Mouse (Mus musculus): Measurements from ENCODE around the gene Phf3. TPM values are rescaled to one million over a fixed set of nuclear protein-coding genes. Genes with fewer than 3 reads are reported as not detected.

The Phf3 gene
- polyA plus RNA-seq, 1 experiment from 2014 or later = 15.3 TPM

DNA sequence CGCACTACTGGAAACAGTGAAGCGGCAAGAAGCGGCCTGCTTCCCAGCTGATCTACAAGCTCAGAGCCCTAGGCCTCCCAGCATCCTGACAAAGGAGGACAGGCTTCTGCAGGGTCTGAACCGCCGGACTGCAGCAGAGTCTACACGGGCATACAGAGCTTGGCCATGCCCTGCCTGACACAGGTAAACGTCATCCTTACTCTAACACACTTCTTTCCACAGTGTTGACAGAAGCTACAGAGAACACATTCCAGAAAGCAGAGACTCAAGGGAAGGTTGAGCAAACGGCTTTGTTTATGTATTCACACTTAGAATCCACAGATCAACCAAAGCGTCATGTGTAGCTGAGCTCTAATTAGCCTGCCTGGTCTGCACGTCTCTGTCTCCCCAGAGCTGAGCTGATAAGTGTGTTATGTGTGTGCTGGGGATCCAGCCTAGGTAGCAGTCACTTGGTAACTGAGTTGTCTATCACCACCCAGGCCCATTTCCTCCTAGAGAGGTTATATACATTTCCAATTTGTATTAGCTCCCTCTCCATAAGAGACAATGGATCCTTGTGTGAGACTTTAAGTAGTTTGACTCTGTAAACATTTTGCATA is 65.5 kb downstream of the Phf3 start:
- no peak overlapping the region for H3K9ac ChIP-seq (ENCODE audit: low read depth, low read length)
- H3K9me3 ChIP-seq (ENCODE audit: control insufficient read depth) = no peaks in the 10 kb centered on the region
- TF ChIP-seq CTCF (IDR thresholded peaks at IDR 0.05; ENCODE audit: low read depth) = no peak
- no peaks in the 10 kb centered on the region for H3K4me1 ChIP-seq (replicated peaks; ENCODE audit: control insufficient read depth, insufficient read depth, low read length)
- no peak overlapping the region for H3K4me2 ChIP-seq (replicated peaks; ENCODE audit: low read depth)
- peaks cover 70% of the 10 kb centered on the region for H3K36me3 ChIP-seq (ENCODE audit: control insufficient read depth, insufficient read depth)
- no peak overlapping the region for H3K4me3 ChIP-seq (ENCODE audit: low read depth, low read length)
- no peaks in the 10 kb centered on the region for H3K27me3 ChIP-seq (replicated peaks; ENCODE audit: control insufficient read depth, insufficient read depth, low read length)
- ATAC-seq = no peak
- 60% methylated on average over 10 of the region's 10 CpGs for WGBS
- no peak overlapping the region for H3K27ac ChIP-seq (ENCODE audit: low read depth, low read length)

DNA sequence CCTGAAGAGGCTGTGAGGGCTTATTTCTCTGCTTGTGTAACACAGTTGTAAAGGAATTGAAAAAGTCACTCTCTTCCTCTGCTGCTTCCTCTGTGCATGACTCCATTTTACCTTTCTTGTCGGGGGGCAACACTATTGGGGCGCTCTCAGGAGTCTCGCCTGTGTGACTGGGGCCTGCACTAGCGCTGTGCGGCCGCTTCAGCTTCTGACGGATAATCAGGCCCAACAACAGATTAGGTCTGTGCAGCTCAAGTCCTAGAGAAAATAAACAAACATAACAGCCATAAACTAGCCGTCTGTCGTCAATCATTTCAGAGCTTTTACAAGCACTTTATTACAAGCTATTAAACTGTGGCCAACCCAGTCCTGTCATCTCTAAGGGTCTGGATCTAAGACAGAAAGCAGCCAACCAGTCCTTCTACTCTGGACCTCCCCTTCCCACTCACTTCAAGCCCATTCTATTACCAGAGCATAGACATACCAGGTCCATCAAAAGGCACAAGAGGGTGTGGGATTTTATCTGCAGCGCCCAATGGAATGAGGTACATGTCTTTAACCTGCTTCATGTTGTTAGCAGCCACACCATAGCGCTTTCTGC is 67.9 kb downstream of the Phf3 start:
- no peak; the same call in 1 of the 2 replicates for ATAC-seq
- no peak for TF ChIP-seq CTCF (IDR thresholded peaks at IDR 0.05; ENCODE audit: low read depth)
- 56% methylated on average over 11 of the region's 11 CpGs for WGBS
- Histone ChIP-seq H3K4me1 (replicated peaks; ENCODE audit: control insufficient read depth, insufficient read depth, low read length) (no peaks in the 10 kb centered on the region), H3K9ac (ENCODE audit: low read depth, low read length) (no peak overlapping the region), H3K27ac (ENCODE audit: low read depth, low read length) (no peak overlapping the region), H3K27me3 (replicated peaks; ENCODE audit: control insufficient read depth, insufficient read depth, low read length) (no peaks in the 10 kb centered on the region), H3K4me2 (replicated peaks; ENCODE audit: low read depth) (no peak overlapping the region), H3K9me3 (ENCODE audit: control insufficient read depth) (no peaks in the 10 kb centered on the region), H3K36me3 (ENCODE audit: control insufficient read depth, insufficient read depth) (peaks cover 53% of the 10 kb centered on the region), H3K4me3 (ENCODE audit: low read depth, low read length) (no peak overlapping the region)

DNA sequence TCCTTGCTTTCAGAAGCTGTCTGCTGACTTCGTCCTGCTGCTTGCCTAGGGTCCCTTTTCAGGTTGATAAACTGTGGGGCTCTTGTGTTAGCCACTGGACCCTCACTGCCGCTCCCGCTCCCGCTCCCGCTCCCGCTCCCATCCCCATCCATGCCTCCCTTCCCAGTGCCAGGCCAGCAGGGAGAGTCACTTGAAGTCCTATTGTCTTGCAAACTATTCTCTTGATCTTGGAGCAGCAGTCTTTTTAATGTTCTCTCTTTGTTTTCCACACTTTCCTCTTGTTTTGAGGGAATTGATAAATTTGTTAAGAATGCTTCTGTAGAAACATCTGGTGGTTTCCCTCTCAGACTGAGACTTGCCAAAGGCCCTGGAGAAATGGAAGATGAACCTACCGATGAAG is 68.8 kb downstream of the Phf3 start:
- Histone ChIP-seq H3K4me1 (replicated peaks; ENCODE audit: control insufficient read depth, insufficient read depth, low read length) (no peaks in the 10 kb centered on the region), H3K27me3 (replicated peaks; ENCODE audit: control insufficient read depth, insufficient read depth, low read length) (no peaks in the 10 kb centered on the region), H3K36me3 (ENCODE audit: control insufficient read depth, insufficient read depth) (peaks cover 46% of the 10 kb centered on the region), H3K4me3 (ENCODE audit: low read depth, low read length) (no peak overlapping the region), H3K9me3 (ENCODE audit: control insufficient read depth) (no peaks in the 10 kb centered on the region), H3K9ac (ENCODE audit: low read depth, low read length) (no peak overlapping the region), H3K27ac (ENCODE audit: low read depth, low read length) (no peak overlapping the region), H3K4me2 (replicated peaks; ENCODE audit: low read depth) (no peak overlapping the region)
- 95% methylated on average over 7 of the region's 7 CpGs for WGBS
- ATAC-seq = no peak
- TF ChIP-seq CTCF (IDR thresholded peaks at IDR 0.05; ENCODE audit: low read depth) = no peak

DNA sequence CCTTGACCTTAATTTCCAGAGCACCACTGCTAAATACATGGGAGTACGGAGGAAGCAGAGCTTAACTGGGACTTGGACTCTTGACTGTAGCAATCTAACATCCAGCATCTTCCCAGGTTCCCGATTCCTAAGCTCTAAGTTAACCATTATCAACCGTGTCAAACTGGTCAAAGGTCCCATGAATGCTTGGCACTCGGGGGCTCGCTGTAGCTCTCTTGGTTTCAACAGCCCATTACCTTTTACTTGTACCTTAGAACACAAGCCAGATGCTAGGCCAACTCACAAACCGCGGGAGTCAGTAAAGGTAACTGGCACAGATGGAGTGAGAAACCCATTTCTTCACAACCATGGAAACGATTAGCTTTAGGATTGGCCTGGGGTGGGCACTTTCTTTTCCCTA is 71.8 kb downstream of the Phf3 start:
- H3K4me3 ChIP-seq (ENCODE audit: low read depth, low read length) = no peak overlapping the region
- H3K9me3 ChIP-seq (ENCODE audit: control insufficient read depth) = no peaks in the 10 kb centered on the region
- peaks cover 30% of the 10 kb centered on the region for H3K36me3 ChIP-seq (ENCODE audit: control insufficient read depth, insufficient read depth)
- TF ChIP-seq CTCF (IDR thresholded peaks at IDR 0.05; ENCODE audit: low read depth) = no peak
- H3K27me3 ChIP-seq (replicated peaks; ENCODE audit: control insufficient read depth, insufficient read depth, low read length) = no peaks in the 10 kb centered on the region
- no peak overlapping the region for H3K9ac ChIP-seq (ENCODE audit: low read depth, low read length)
- no peak overlapping the region for H3K4me2 ChIP-seq (replicated peaks; ENCODE audit: low read depth)
- 84% methylated on average over 8 of the region's 8 CpGs for WGBS
- H3K27ac ChIP-seq (ENCODE audit: low read depth, low read length) = no peak overlapping the region
- no peaks in the 10 kb centered on the region for H3K4me1 ChIP-seq (replicated peaks; ENCODE audit: control insufficient read depth, insufficient read depth, low read length)
- ATAC-seq = no peak

DNA sequence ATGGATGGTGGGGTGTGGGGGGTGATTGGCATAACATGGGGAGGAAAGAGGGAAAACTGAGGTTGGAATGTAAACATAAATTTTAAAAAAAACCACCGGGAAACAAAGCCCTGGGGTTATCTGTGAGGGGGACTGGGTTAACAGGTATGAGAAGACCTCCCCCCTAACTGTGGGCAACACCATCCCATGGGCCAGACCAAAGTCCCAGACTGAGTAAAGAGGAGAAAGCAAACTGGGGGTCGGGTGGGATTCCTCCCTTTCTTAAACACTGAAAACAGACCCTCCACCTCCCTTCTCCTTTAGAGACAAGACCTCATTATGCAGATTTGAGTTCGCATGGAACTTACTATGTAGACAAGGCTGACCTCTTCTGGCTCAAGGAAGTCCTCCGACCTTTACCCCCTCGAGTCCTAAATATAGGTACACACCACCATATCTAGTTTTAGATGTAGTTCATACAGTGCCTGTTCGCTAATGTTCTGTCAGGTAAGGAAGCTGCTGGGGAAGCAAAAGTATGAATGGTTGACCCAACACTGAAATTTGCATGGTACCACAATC is 74.4 kb downstream of the Phf3 start:
- H3K27ac ChIP-seq (ENCODE audit: low read depth, low read length) = no peak overlapping the region
- H3K36me3 ChIP-seq (ENCODE audit: control insufficient read depth, insufficient read depth) = peaks cover 12% of the 10 kb centered on the region
- no peak for TF ChIP-seq CTCF (IDR thresholded peaks at IDR 0.05; ENCODE audit: low read depth)
- no peaks in the 10 kb centered on the region for H3K4me1 ChIP-seq (replicated peaks; ENCODE audit: control insufficient read depth, insufficient read depth, low read length)
- no peak for ATAC-seq
- WGBS = 66% methylated on average over 6 of the region's 6 CpGs
- H3K9me3 ChIP-seq (ENCODE audit: control insufficient read depth) = no peaks in the 10 kb centered on the region
- H3K9ac ChIP-seq (ENCODE audit: low read depth, low read length) = no peak overlapping the region
- H3K4me2 ChIP-seq (replicated peaks; ENCODE audit: low read depth) = no peak overlapping the region
- H3K4me3 ChIP-seq (ENCODE audit: low read depth, low read length) = no peak overlapping the region
- no peaks in the 10 kb centered on the region for H3K27me3 ChIP-seq (replicated peaks; ENCODE audit: control insufficient read depth, insufficient read depth, low read length)

DNA sequence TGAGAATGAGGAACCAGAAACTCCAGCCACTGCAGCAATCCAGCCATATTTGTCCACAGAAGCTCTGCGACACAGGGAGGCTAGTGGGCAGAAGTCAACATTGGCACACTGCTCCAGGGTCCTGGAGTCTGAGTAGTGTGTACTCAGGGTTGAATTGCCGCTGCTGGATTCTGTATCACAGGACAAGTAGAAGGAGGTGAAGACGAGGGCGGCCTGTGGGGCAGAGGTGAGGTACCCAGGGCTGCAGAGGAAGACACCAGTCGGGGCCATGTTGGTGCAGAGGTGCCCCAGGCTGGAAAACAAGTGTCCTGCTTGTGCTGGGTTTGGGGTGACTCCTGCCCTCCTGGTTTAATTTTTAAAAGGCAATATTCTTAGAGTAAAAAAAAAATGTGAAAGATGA is 79.1 kb downstream of the Phf3 start:
- Histone ChIP-seq H3K9me3 (ENCODE audit: control insufficient read depth) (no peaks in the 10 kb centered on the region), H3K4me3 (ENCODE audit: low read depth, low read length) (no peak overlapping the region), H3K4me1 (replicated peaks; ENCODE audit: control insufficient read depth, insufficient read depth, low read length) (no peaks in the 10 kb centered on the region), H3K27ac (ENCODE audit: low read depth, low read length) (no peak overlapping the region), H3K27me3 (replicated peaks; ENCODE audit: control insufficient read depth, insufficient read depth, low read length) (no peaks in the 10 kb centered on the region), H3K4me2 (replicated peaks; ENCODE audit: low read depth) (no peak overlapping the region), H3K9ac (ENCODE audit: low read depth, low read length) (no peak overlapping the region), H3K36me3 (ENCODE audit: control insufficient read depth, insufficient read depth) (no peaks in the 10 kb centered on the region)
- ATAC-seq = no peak
- WGBS = 81% methylated on average over 5 of the region's 5 CpGs
- TF ChIP-seq CTCF (IDR thresholded peaks at IDR 0.05; ENCODE audit: low read depth) = no peak
